Mouse (Mus musculus) embryonic facial prominence, embryonic 13.5 days (tissue): ENCODE measurements around the gene Sult4a1. TPM values are rescaled to one million over a fixed set of nuclear protein-coding genes. Genes with fewer than 3 reads are reported as not detected.

Source experiments
- ATAC-seq: fragments of 200-750 bp; cut with Nextera tagmentation; 2 replicates; pipeline ENCODE4 v1.8.0; 2017; ENCODE audit warnings: low read depth; ENCODE audit not compliant: insufficient number of reproducible peaks, insufficient read depth, low FRiP score, low TSS enrichment
- H3K27ac ChIP-seq: fragments of 300-500 bp; sonication (generic); 2 replicates; pipeline ENCODE4 v1.5.1; 2015; ENCODE audit warnings: moderate library complexity, mild to moderate bottlenecking, inconsistent platforms
- H3K27me3 ChIP-seq: fragments of 300-500 bp; sonication (generic); 2 replicates; pipeline ENCODE4 v1.6.1; 2015; ENCODE audit warnings: mild to moderate bottlenecking, inconsistent platforms
- H3K36me3 ChIP-seq: fragments of 300-500 bp; sonication (generic); 2 replicates; pipeline ENCODE4 v1.6.1; 2015; ENCODE audit warnings: mild to moderate bottlenecking, inconsistent platforms
- H3K4me1 ChIP-seq: fragments of 300-500 bp; sonication (generic); 2 replicates; pipeline ENCODE4 v1.6.1; 2015; ENCODE audit warnings: inconsistent platforms
- H3K4me2 ChIP-seq: fragments of 300-500 bp; sonication (generic); 2 replicates; pipeline ENCODE4 v1.6.1; 2015; ENCODE audit warnings: moderate library complexity, mild to moderate bottlenecking, inconsistent platforms
- H3K4me3 ChIP-seq: fragments of 300-500 bp; sonication (generic); 2 replicates; pipeline ENCODE4 v1.5.1; 2015; ENCODE audit warnings: mild to moderate bottlenecking, inconsistent platforms
- H3K9ac ChIP-seq: fragments of 300-500 bp; sonication (generic); 2 replicates; pipeline ENCODE4 v1.6.1; 2015; ENCODE audit warnings: mild to moderate bottlenecking, inconsistent platforms
- H3K9me3 ChIP-seq: fragments of 300-500 bp; sonication (generic); 2 replicates; pipeline ENCODE4 v1.6.1; 2016; ENCODE audit warnings: inconsistent platforms
- WGBS: fragments of 180-500 bp; shearing (Covaris S2); methylation state at CpG from one replicate; pipeline ENCODE4 v1.1.7; 2015; ENCODE audit warnings: mixed read lengths; 5-methylcytosine and 5-hydroxymethylcytosine counted together
- polyA plus RNA-seq: library from polyadenylated mRNA; unstranded; fragments of >200 nt; fragmentation: Nextera tagmentation; extraction: Ambion mirVana; gene quantifications from 2 replicates; pipeline ENCODE4 v1.2.1, GENCODE M21; 2015

Sult4a1 gene
- polyA plus RNA-seq, 1 experiment from 2014 or later = 5.1 TPM

- Histone ChIP-seq H3K36me3 (no peaks in the 10 kb centered on the region), H3K27ac (no peak overlapping the region), H3K9me3 (peaks cover 5% of the 10 kb centered on the region), H3K9ac (no peak overlapping the region), H3K4me1 (peaks cover 15% of the 10 kb centered on the region), H3K4me3 (no peak overlapping the region), H3K4me2 (peak overlapping the region; percentile 39), H3K27me3 (peaks cover 85% of the 10 kb centered on the region)
- WGBS = 8% methylated on average over 16 of the region's 16 CpGs
- ATAC-seq = no peak
These were observed 36.0 kb downstream of the Sult4a1 start for GRCm38 (mm10) chr15:84069455-84070050.

- WGBS = 66% methylated on average over 4 of the region's 4 CpGs
- Histone ChIP-seq H3K27ac (no peak overlapping the region), H3K27me3 (peaks cover 69% of the 10 kb centered on the region), H3K36me3 (no peaks in the 10 kb centered on the region), H3K4me3 (no peak overlapping the region), H3K4me2 (no peak overlapping the region), H3K9me3 (peaks cover 5% of the 10 kb centered on the region), H3K9ac (no peak overlapping the region), H3K4me1 (peaks cover 12% of the 10 kb centered on the region)
- ATAC-seq = no peak
These were observed 39.9 kb downstream of the Sult4a1 start for GRCm38 (mm10) chr15:84065701-84066100.

GRCm38 (mm10) chr15:84065140-84065539, 40.4 kb downstream of the Sult4a1 start, which contains the start of gene Efcab6:
Gene Efcab6 (minus strand): TSS chr15:84065379.
- ATAC-seq = 0 out of 2 replicates have a peak, but pooled peaks have one; percentile 32
- H3K4me1 ChIP-seq = peaks cover 11% of the 10 kb centered on the region
- H3K36me3 ChIP-seq = no peaks in the 10 kb centered on the region
- H3K27ac ChIP-seq = no peak within 1 kb of the TSS
- H3K4me3 ChIP-seq = peak within 1 kb of the TSS; percentile 32
- H3K9ac ChIP-seq = 0 out of 2 replicates have a peak within 1 kb of the TSS, but pooled peaks have one; percentile 27
- WGBS = 3% methylated on average over 29 of the region's 29 CpGs
- peaks cover 5% of the 10 kb centered on the region for H3K9me3 ChIP-seq
- H3K27me3 ChIP-seq = peaks cover 64% of the 10 kb centered on the region
- peak within 1 kb of the TSS; percentile 61 for H3K4me2 ChIP-seq

- Histone ChIP-seq H3K9ac (no peak overlapping the region), H3K27me3 (peaks cover 18% of the 10 kb centered on the region), H3K9me3 (no peaks in the 10 kb centered on the region), H3K4me2 (no peak overlapping the region), H3K27ac (no peak overlapping the region), H3K36me3 (no peaks in the 10 kb centered on the region), H3K4me3 (no peak overlapping the region), H3K4me1 (no peaks in the 10 kb centered on the region)
- 70% methylated on average over 6 of the region's 6 CpGs for WGBS
- no peak for ATAC-seq
These were observed 46.7 kb downstream of the Sult4a1 start for GRCm38 (mm10) chr15:84058841-84059240.

- Histone ChIP-seq H3K9me3 (no peaks in the 10 kb centered on the region), H3K4me3 (no peak overlapping the region), H3K27me3 (peaks cover 12% of the 10 kb centered on the region), H3K4me2 (no peak overlapping the region), H3K9ac (no peak overlapping the region), H3K36me3 (no peaks in the 10 kb centered on the region), H3K4me1 (no peaks in the 10 kb centered on the region), H3K27ac (no peak overlapping the region)
- no peak for ATAC-seq
- 67% methylated on average over 5 of the region's 5 CpGs for WGBS
These were observed 49.5 kb downstream of the Sult4a1 start for GRCm38 (mm10) chr15:84056083-84056482.

GRCm38 (mm10) chr15:84053859-84054258, 51.7 kb downstream of the Sult4a1 start:
- Histone ChIP-seq H3K36me3 (no peaks in the 10 kb centered on the region), H3K4me2 (no peak overlapping the region), H3K9me3 (no peaks in the 10 kb centered on the region), H3K9ac (no peak overlapping the region), H3K4me1 (no peaks in the 10 kb centered on the region), H3K27ac (no peak overlapping the region), H3K4me3 (no peak overlapping the region), H3K27me3 (peaks cover 12% of the 10 kb centered on the region)
- 41% methylated on average over 9 of the region's 9 CpGs for WGBS
- ATAC-seq = no peak

- no peaks in the 10 kb centered on the region for H3K9me3 ChIP-seq
- H3K9ac ChIP-seq = no peak overlapping the region
- H3K36me3 ChIP-seq = no peaks in the 10 kb centered on the region
- H3K4me2 ChIP-seq = no peak overlapping the region
- no peak overlapping the region for H3K27ac ChIP-seq
- no peaks in the 10 kb centered on the region for H3K4me1 ChIP-seq
- no peak for ATAC-seq
- no peak overlapping the region for H3K4me3 ChIP-seq
- 93% methylated on average over 4 of the region's 4 CpGs for WGBS
- H3K27me3 ChIP-seq = peaks cover 12% of the 10 kb centered on the region
These were observed 52.3 kb downstream of the Sult4a1 start for GRCm38 (mm10) chr15:84053240-84053639.

- Histone ChIP-seq H3K27me3 (peaks cover 12% of the 10 kb centered on the region), H3K9me3 (no peaks in the 10 kb centered on the region), H3K4me1 (no peaks in the 10 kb centered on the region), H3K27ac (no peak overlapping the region), H3K4me3 (no peak overlapping the region), H3K9ac (no peak overlapping the region), H3K36me3 (no peaks in the 10 kb centered on the region), H3K4me2 (no peak overlapping the region)
- no peak for ATAC-seq
- WGBS = 77% methylated on average over 9 of the region's 9 CpGs
These were observed 53.2 kb downstream of the Sult4a1 start for GRCm38 (mm10) chr15:84052390-84052789.

GRCm38 (mm10) chr15:84049570-84049969, 56.0 kb downstream of the Sult4a1 start:
- H3K27me3 ChIP-seq = peaks cover 5% of the 10 kb centered on the region
- H3K36me3 ChIP-seq = no peaks in the 10 kb centered on the region
- no peak overlapping the region for H3K4me3 ChIP-seq
- H3K4me1 ChIP-seq = no peaks in the 10 kb centered on the region
- no peak overlapping the region for H3K9ac ChIP-seq
- WGBS = 63% methylated on average over 7 of the region's 7 CpGs
- no peak overlapping the region for H3K27ac ChIP-seq
- no peaks in the 10 kb centered on the region for H3K9me3 ChIP-seq
- no peak for ATAC-seq
- H3K4me2 ChIP-seq = no peak overlapping the region

- 87% methylated on average over 6 of the region's 6 CpGs for WGBS
These were observed 60.0 kb downstream of the Sult4a1 start for GRCm38 (mm10) chr15:84045562-84045961.

GRCm38 (mm10) chr15:84037067-84037466, 68.5 kb downstream of the Sult4a1 start:
- Histone ChIP-seq H3K36me3 (no peaks in the 10 kb centered on the region), H3K9ac (no peak overlapping the region), H3K4me2 (no peak overlapping the region), H3K4me1 (no peaks in the 10 kb centered on the region), H3K27me3 (no peaks in the 10 kb centered on the region), H3K9me3 (no peaks in the 10 kb centered on the region), H3K27ac (no peak overlapping the region), H3K4me3 (no peak overlapping the region)
- ATAC-seq = no peak
- 88% methylated on average over 5 of the region's 5 CpGs for WGBS

More at GRCm38 (mm10) chr15:84045562-84045961, 60.0 kb downstream of the Sult4a1 start:
- ATAC-seq = no peak
- H3K27me3 ChIP-seq = no peaks in the 10 kb centered on the region
- no peak overlapping the region for H3K27ac ChIP-seq
- H3K9ac ChIP-seq = no peak overlapping the region
- no peaks in the 10 kb centered on the region for H3K36me3 ChIP-seq
- no peaks in the 10 kb centered on the region for H3K4me1 ChIP-seq
- H3K9me3 ChIP-seq = no peaks in the 10 kb centered on the region
- H3K4me2 ChIP-seq = no peak overlapping the region
- no peak overlapping the region for H3K4me3 ChIP-seq
